9 mouse cellular contexts compared by ENCODE assay signal in genomic region chr15:99097840-99098492, GRCm38 (mm10). TPM values are rescaled to one million over a fixed set of nuclear protein-coding genes. Genes with fewer than 3 reads are reported as not detected.
A peak's percentile ranks its signal among the peaks of the same experiment; 100 is the strongest.
DNase-seq lines count a peak whose midpoint lies in the region; ATAC-seq and TF ChIP-seq lines count a peak whose summit lies in the region.
"Had no signal": no experiment of that assay in that cellular context is flagged by ENCODE, and none has a peak within 500 bp of the region (broad histone marks: within the 10 kb centered on the region; RNA-seq: fewer than 3 reads in every experiment).

No protein-coding gene starts in this region.

- peak overlapping the region; percentile 37 for H3ac ChIP-seq in C2C12 (ENCODE audit: control insufficient read depth, insufficient read length, low read depth)

- TF ChIP-seq CTCF in C2C12 (IDR thresholded peaks at IDR 0.05; ENCODE audit: control insufficient read depth, insufficient read depth, insufficient read length) = no peak
- no peak for TF ChIP-seq CTCF in midbrain, postnatal 0 days (IDR thresholded peaks at IDR 0.05)

- no peak for ATAC-seq in limb, embryonic 13.5 days (ENCODE audit: low FRiP score, low read depth)
- no peak for ATAC-seq in midbrain, postnatal 0 days (ENCODE audit: low FRiP score)
- no peak for ATAC-seq in granulocyte monocyte progenitor cell, adult 5-6 weeks (replicated peaks; ENCODE audit: poor library complexity, severe bottlenecking)
- ATAC-seq in monocyte, adult 5-6 weeks (replicated peaks; ENCODE audit: insufficient number of reproducible peaks, low FRiP score, low TSS enrichment, poor library complexity, severe bottlenecking) = no peak

- no peak overlapping the region for H3K4me3 ChIP-seq in C2C12 (ENCODE audit: insufficient read depth, poor library complexity, severe bottlenecking)
- H3K4me3 ChIP-seq in limb, embryonic 13.5 days = peak overlapping the region; percentile 46
- H3K4me3 ChIP-seq in midbrain, postnatal 0 days (ENCODE audit: low read depth, low read length) = peak overlapping the region; percentile 28

- no peaks in the 10 kb centered on the region for H3K9me3 ChIP-seq in limb, embryonic 13.5 days
- H3K9me3 ChIP-seq in midbrain, postnatal 0 days (ENCODE audit: low read length) = no peaks in the 10 kb centered on the region

- peak overlapping the region; percentile 80 for H3K4me2 ChIP-seq in limb, embryonic 13.5 days (replicated peaks)
- H3K4me2 ChIP-seq in midbrain, postnatal 0 days (ENCODE audit: low read depth, low read length, poor library complexity, severe bottlenecking) = peak overlapping the region; percentile 73

- WGBS in limb, embryonic 13.5 days = 1% methylated on average over 39 of the region's 39 CpGs
- under 1% methylated on average over 39 of the region's 39 CpGs for WGBS in midbrain, postnatal 0 days

- intact Hi-C loops in heart, postnatal 10 days (cut with DNase I) = loop anchor here (2.0 kb wide), 1 partner anchor 21 kb away; no protein-coding TSS in a partner anchor

- H3K9ac ChIP-seq in limb, embryonic 13.5 days = peak overlapping the region; percentile 59
- no peak overlapping the region for H3K9ac ChIP-seq in midbrain, postnatal 0 days (replicated peaks; ENCODE audit: low read length, poor library complexity, severe bottlenecking)

- H3K36me3 ChIP-seq in C2C12 (ENCODE audit: control insufficient read depth, insufficient read depth) = no peaks in the 10 kb centered on the region
- no peaks in the 10 kb centered on the region for H3K36me3 ChIP-seq in limb, embryonic 13.5 days
- no peaks in the 10 kb centered on the region for H3K36me3 ChIP-seq in midbrain, postnatal 0 days (ENCODE audit: insufficient read depth, low read length)

- H3K79me3 ChIP-seq in C2C12 (ENCODE audit: low read depth) = no peaks in the 10 kb centered on the region

- H3K27me3 ChIP-seq in C2C12 (ENCODE audit: control insufficient read depth, insufficient read depth, insufficient read length) = peaks cover 30% of the 10 kb centered on the region
- peaks cover 81% of the 10 kb centered on the region for H3K27me3 ChIP-seq in limb, embryonic 13.5 days
- peaks cover 31% of the 10 kb centered on the region for H3K27me3 ChIP-seq in midbrain, postnatal 0 days (ENCODE audit: insufficient read depth, low read length)

- no peak overlapping the region for H3K27ac ChIP-seq in limb, embryonic 13.5 days
- no peak overlapping the region for H3K27ac ChIP-seq in midbrain, postnatal 0 days (ENCODE audit: low read depth, low read length)

- DNase-seq in NIH3T3 (ENCODE audit: low read depth) = peak; percentile 49
- peak; percentile 40 to 46 for DNase-seq in heart, postnatal 10 days
- no peak for DNase-seq in midbrain, postnatal 0 days (ENCODE audit: low spot score)
- DNase-seq in thymus, postnatal 14 days = no peak

- H3K79me2 ChIP-seq in C2C12 (ENCODE audit: control insufficient read depth, insufficient read depth) = no peaks in the 10 kb centered on the region

- H3K4me1 ChIP-seq in limb, embryonic 13.5 days = peaks cover 51% of the 10 kb centered on the region
- peaks cover 14% of the 10 kb centered on the region for H3K4me1 ChIP-seq in midbrain, postnatal 0 days (ENCODE audit: insufficient read depth, low read length)

TF ChIP-seq in C2C12, 6 proteins besides CTCF, POLR2A, EP300 and RAD21:
- TF ChIP-seq MYOG (IDR thresholded peaks at IDR 0.05; ENCODE audit: control insufficient read depth, extremely low read depth, insufficient read length) = no peak
- TF ChIP-seq USF1 (IDR thresholded peaks at IDR 0.05; ENCODE audit: low read depth) = no peak
- no peak for TF ChIP-seq MAX (IDR thresholded peaks at IDR 0.05)
- no peak for TF ChIP-seq MYOD1 (IDR thresholded peaks at IDR 0.05; ENCODE audit: control insufficient read depth, insufficient read length, low read depth)
- TF ChIP-seq FOSL1 (IDR thresholded peaks at IDR 0.05; ENCODE audit: insufficient read depth, low read length, poor library complexity, severe bottlenecking) = no peak
- no peak for TF ChIP-seq CEBPB (IDR thresholded peaks at IDR 0.05; ENCODE audit: low read depth)

RNA-seq across cellular contexts. Expression of gene Dnajc22, which starts 5.0 kb away (rescaled TPM):
- 0.74 TPM for polyA plus RNA-seq in C2C12 (2012; fragmentation: generic; extraction: Trizol)
- under 1 TPM; 0.37 to 0.98 TPM for total RNA-seq in heart, postnatal 10 days (2021)
- 0.83 and 1.0 TPM in 2 replicates for polyA plus RNA-seq in limb, embryonic 13.5 days (2015; fragmentation: Nextera tagmentation; extraction: Ambion mirVana)
- total RNA-seq in midbrain, postnatal 0 days (2014; rRNA removed) = 0.61 and 0.88 TPM in 2 replicates
- 1.3 and 1.6 TPM in 2 replicates for polyA plus RNA-seq in midbrain, postnatal 0 days (2015; fragmentation: Nextera tagmentation; extraction: Ambion mirVana)
- not detected in 2 replicates for total RNA-seq in granulocyte monocyte progenitor cell, adult 5-6 weeks (2014; fragmentation: Nextera tagmentation)
- not detected in 2 replicates for total RNA-seq in granulocyte monocyte progenitor cell, adult 5-6 weeks (2017)
- total RNA-seq in monocyte, adult 5-6 weeks (2017) = not detected in 3 replicates
- total RNA-seq: neutrophil, adult 5-6 weeks had no signal

RNA-seq across cellular contexts. Expression of gene C1ql4, which starts 10.3 kb away (rescaled TPM):
- polyA plus RNA-seq in C2C12 (2012; fragmentation: generic; extraction: Trizol) = 0.07 TPM
- total RNA-seq in heart, postnatal 10 days (2021) = not detected
- polyA plus RNA-seq in limb, embryonic 13.5 days (2015; fragmentation: Nextera tagmentation; extraction: Ambion mirVana) = not detected in 2 replicates
- 17.7 and 21.1 TPM in 2 replicates for total RNA-seq in midbrain, postnatal 0 days (2014; rRNA removed)
- polyA plus RNA-seq in midbrain, postnatal 0 days (2015; fragmentation: Nextera tagmentation; extraction: Ambion mirVana) = 8.5 and 9.2 TPM in 2 replicates
- total RNA-seq in granulocyte monocyte progenitor cell, adult 5-6 weeks (2014; fragmentation: Nextera tagmentation) = not detected in 2 replicates
- total RNA-seq in granulocyte monocyte progenitor cell, adult 5-6 weeks (2017) = not detected in 2 replicates
- not detected in 3 replicates for total RNA-seq in monocyte, adult 5-6 weeks (2017)
- total RNA-seq: neutrophil, adult 5-6 weeks had no signal

RNA-seq across cellular contexts. Expression of gene Troap, which starts 23.6 kb away (rescaled TPM):
- polyA plus RNA-seq in C2C12 (2012; fragmentation: generic; extraction: Trizol) = 49.0 TPM
- total RNA-seq in heart, postnatal 10 days (2021) = 1 to 10 TPM; 6.5 to 6.7 TPM
- polyA plus RNA-seq in limb, embryonic 13.5 days (2015; fragmentation: Nextera tagmentation; extraction: Ambion mirVana) = 36.2 and 37.5 TPM in 2 replicates
- total RNA-seq in midbrain, postnatal 0 days (2014; rRNA removed) = 1.6 and 4.1 TPM in 2 replicates
- 1.4 and 2.1 TPM in 2 replicates for polyA plus RNA-seq in midbrain, postnatal 0 days (2015; fragmentation: Nextera tagmentation; extraction: Ambion mirVana)
- total RNA-seq in granulocyte monocyte progenitor cell, adult 5-6 weeks (2014; fragmentation: Nextera tagmentation) = 11.0 and 44.6 TPM in 2 replicates
- total RNA-seq in granulocyte monocyte progenitor cell, adult 5-6 weeks (2017) = 21.5 and 24.9 TPM in 2 replicates
- 2.3 to 3.6 TPM in 2 of 3 replicates, not detected in the other for total RNA-seq in monocyte, adult 5-6 weeks (2017)

RNA-seq across cellular contexts. Expression of gene Spats2, which starts 27.8 kb away (rescaled TPM):
- polyA plus RNA-seq in C2C12 (2012; fragmentation: generic; extraction: Trizol) = 25.4 TPM
- total RNA-seq in heart, postnatal 10 days (2021) = 10 to 100 TPM; 16.7 to 18.8 TPM
- 50.3 and 50.5 TPM in 2 replicates for polyA plus RNA-seq in limb, embryonic 13.5 days (2015; fragmentation: Nextera tagmentation; extraction: Ambion mirVana)
- total RNA-seq in midbrain, postnatal 0 days (2014; rRNA removed) = 27.8 and 31.8 TPM in 2 replicates
- 17.7 and 19.5 TPM in 2 replicates for polyA plus RNA-seq in midbrain, postnatal 0 days (2015; fragmentation: Nextera tagmentation; extraction: Ambion mirVana)
- 0.85 TPM in 1 of 2 replicates, not detected in the other for total RNA-seq in granulocyte monocyte progenitor cell, adult 5-6 weeks (2014; fragmentation: Nextera tagmentation)
- 0.46 and 1.0 TPM in 2 replicates for total RNA-seq in granulocyte monocyte progenitor cell, adult 5-6 weeks (2017)
- not detected in 3 replicates for total RNA-seq in monocyte, adult 5-6 weeks (2017)
- total RNA-seq: neutrophil, adult 5-6 weeks had no signal

RNA-seq across cellular contexts. Expression of gene Prph, which starts 43.0 kb away (rescaled TPM):
- 1.3 TPM for polyA plus RNA-seq in C2C12 (2012; fragmentation: generic; extraction: Trizol)
- under 1 TPM; 0.27 to 0.53 TPM for total RNA-seq in heart, postnatal 10 days (2021)
- 1.0 and 1.2 TPM in 2 replicates for polyA plus RNA-seq in limb, embryonic 13.5 days (2015; fragmentation: Nextera tagmentation; extraction: Ambion mirVana)
- total RNA-seq in midbrain, postnatal 0 days (2014; rRNA removed) = 9.8 and 11.2 TPM in 2 replicates
- polyA plus RNA-seq in midbrain, postnatal 0 days (2015; fragmentation: Nextera tagmentation; extraction: Ambion mirVana) = 8.0 and 9.1 TPM in 2 replicates
- not detected in 2 replicates for total RNA-seq in granulocyte monocyte progenitor cell, adult 5-6 weeks (2014; fragmentation: Nextera tagmentation)
- total RNA-seq in granulocyte monocyte progenitor cell, adult 5-6 weeks (2017) = not detected in 2 replicates
- total RNA-seq in monocyte, adult 5-6 weeks (2017) = 1.1 TPM in 1 of 3 replicates, not detected in the others
- total RNA-seq: neutrophil, adult 5-6 weeks had no signal

Comparison
In these comparisons a context has a peak if more than half of its experiments do, and no peak if none do; other contexts are left out.
1. DNase-seq: peak in NIH3T3 (single experiment) and heart, postnatal 10 days (2 of 2); none in midbrain, postnatal 0 days (single experiment) and thymus, postnatal 14 days (single experiment).
2. RNA of gene C1ql4, which starts 10.3 kb away (total RNA-seq): 17.7 to 21.1 TPM in midbrain, postnatal 0 days; not detected in heart, postnatal 10 days, not detected in granulocyte monocyte progenitor cell, adult 5-6 weeks and not detected in monocyte, adult 5-6 weeks; every median in the first group is over 10 times any median in the second.